Mouse (Mus musculus) CD8-positive naive resting alpha-beta T cell, adult 2 months (primary cell): ENCODE results near the gene Col1a2.

Experiments
- DNase-seq, 2 experiments: peaks; one replicate each; pipeline ENCODE4 v3.0.0; 2022; ENCODE audit warnings: low read depth in 2 of 2, low spot score in 2 of 2

Gene Col1a2

GRCm38 (mm10) chr6:4504603-4505131 lies at the start of gene Col1a2:
TSS of gene Col1a2 (plus strand) at chr6:4504814.
- DNase-seq, result no peak

- no peak for DNase-seq
These were observed 49.1 kb upstream of the Col1a2 start for GRCm38 (mm10) chr6:4455518-4455917.

- no peak for DNase-seq
These were observed 48.5 kb upstream of the Col1a2 start for GRCm38 (mm10) chr6:4455961-4456617.

GRCm38 (mm10) chr6:4456691-4457447 lies 47.7 kb upstream of the Col1a2 start:
- DNase-seq, result no peak

GRCm38 (mm10) chr6:4457555-4457996 lies 47.0 kb upstream of the Col1a2 start:
- DNase-seq, result no peak

- DNase-seq, result no peak
These were observed 39.3 kb upstream of the Col1a2 start for GRCm38 (mm10) chr6:4465320-4465719.

DNA sequence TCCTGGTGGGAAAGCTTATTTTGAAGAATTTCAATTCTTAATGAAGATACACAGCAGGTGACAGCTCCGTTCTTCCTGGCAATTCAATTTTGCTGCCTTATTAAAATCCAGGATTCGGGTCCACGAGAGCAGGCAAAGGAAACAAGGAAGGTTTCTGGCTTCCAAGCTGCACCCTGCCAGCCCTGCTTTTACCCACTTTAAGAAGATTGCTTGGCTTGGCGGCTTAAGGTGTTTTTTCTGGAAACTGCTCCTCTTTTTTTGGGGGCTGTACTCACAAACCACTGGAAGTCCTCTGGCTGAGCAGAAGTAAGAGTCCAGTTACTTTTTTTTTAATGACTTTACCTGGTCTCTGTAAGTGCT lies 21.1 kb upstream of the Col1a2 start:
- DNase-seq, result no peak

DNA sequence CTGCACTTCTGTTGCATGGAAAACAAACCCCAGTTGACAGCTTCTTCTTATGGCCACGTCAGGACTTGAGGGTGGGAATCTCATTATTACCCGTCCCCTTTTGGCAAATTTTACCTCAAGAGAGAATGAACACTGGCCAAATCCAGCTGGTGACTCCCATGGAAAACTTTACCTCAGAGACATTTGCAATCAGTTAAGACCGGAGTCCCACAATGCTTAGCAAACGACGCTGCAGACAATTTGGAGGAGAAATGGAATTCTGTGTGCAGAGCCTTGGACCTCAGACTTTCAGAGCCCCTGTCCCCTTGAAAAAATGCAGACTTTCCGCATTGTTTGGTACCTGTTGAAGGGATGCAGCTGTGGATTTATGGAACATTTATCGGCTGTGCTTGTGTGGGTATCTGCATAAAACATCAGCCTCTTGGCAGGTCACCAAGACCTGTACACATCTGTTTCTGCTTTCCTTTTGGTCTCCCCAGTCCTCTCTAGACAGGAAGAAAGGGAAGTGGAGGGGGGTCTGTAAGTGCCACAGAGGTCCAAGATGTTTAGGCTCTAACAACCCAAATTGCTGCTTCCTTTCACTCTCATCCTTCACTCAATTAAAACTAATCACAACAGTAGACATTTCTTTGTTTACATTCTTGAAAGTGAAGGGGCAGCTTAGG lies 20.5 kb upstream of the Col1a2 start:
- DNase-seq, result no peak

DNA sequence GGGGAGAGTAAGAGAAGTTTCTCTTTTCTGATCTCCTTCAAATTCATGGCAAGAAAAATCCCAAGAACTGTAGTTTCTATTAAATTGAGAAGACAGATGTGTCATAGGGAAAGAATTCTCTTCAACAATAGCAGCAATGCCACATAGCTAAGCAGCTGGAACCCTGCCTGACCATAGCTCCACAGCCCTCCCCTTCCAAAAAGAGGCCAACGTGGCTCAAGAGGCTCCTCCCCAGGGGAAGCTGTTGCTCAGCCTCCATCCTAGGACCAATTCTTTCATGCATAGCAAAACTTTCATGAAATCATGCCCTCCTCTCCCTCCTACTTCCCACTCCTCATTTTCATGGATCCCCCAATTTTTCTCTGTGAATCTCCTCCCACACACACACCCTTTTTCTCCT lies 16.3 kb upstream of the Col1a2 start:
- no peak for DNase-seq

DNA sequence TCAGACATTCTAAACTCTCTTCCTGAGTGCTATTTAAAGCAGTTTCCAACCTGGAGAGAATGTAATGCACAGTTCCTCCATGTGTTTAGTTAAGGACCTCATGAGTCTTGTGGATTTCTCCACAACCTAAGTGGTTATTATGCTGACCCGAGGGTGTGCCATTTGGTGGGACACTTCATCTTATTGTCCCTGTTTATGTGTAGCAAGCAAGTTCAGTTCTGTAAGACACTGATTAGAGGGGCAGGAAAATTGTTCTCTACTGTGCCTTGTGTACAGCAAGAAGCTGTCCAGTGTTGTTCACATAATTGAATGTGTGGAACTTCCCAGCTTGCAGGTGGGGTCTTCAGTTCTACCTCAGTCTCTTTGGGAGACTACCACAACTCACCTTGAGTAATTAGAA lies 15.6 kb upstream of the Col1a2 start:
- DNase-seq, result no peak

GRCm38 (mm10) chr6:4489366-4490245 lies 15.0 kb upstream of the Col1a2 start:
- DNase-seq, result no peak

DNA sequence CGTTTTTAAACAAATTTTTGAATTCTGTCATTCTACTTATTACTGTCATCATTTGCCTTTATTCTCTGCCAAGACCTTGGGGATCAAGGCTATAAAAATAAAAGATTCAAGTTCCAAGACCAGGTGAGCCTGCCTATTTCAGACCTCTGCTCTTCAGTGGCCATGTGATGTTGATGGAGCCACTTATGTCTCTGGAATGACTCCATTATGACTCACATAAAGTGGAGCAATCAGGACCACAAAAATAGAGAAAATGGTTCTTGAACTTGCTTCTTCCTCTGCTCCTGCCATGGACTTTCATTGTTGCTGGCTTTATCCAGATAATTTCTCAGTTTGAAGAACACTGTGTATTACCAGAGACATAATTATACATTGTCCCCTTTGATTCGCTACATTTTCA lies 10.9 kb upstream of the Col1a2 start:
- DNase-seq, result no peak

GRCm38 (mm10) chr6:4496428-4496827 lies 8.2 kb upstream of the Col1a2 start:
- no peak for DNase-seq

DNA sequence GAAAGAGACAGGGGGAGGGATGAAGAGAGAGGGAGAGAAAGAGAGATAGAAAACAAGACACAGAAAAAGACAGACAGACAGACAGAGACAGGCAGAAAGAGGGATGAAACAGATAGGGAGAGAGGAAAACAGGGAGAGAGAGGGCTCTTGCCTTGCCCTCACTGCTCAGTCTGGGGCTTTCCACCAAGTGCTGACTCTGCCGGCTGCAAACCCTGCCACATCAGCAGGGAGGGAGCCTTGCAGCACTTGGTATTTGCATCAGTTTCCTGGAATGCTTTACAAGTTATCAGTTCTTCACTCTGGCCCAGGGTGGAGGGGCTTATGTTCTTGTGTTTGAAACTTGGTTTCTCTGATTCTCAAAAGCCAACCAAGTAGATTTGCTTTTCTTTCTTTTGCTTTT lies 1.5 kb upstream of the Col1a2 start:
- DNase-seq, result no peak

GRCm38 (mm10) chr6:4505158-4505997 lies 764 bp downstream of the Col1a2 start:
- no peak for DNase-seq

- no peak for DNase-seq
These were observed 1.5 kb downstream of the Col1a2 start for GRCm38 (mm10) chr6:4506106-4506505.

GRCm38 (mm10) chr6:4506791-4507190 lies 2.2 kb downstream of the Col1a2 start:
- DNase-seq, result no peak

GRCm38 (mm10) chr6:4507323-4507722 lies 2.7 kb downstream of the Col1a2 start:
- no peak for DNase-seq

DNA sequence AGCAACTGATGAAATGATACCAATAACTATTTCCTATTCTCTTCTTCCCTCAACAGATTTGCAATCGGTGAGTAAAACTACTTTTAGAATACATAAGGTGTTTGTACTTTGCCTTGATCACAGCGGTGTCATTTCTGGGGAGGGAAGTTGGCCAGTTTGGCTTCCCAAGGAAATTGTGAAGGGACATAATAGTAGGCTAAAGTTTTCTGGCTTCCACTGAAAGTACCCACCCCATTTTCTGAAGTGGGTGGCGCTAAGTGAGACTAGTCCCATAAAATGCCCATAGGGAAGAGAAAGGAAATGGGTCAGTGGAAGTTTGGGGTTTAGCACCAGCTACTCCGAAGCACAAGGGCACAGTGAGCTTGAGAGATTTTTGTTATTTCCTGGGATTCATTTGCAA lies 3.7 kb downstream of the Col1a2 start:
- DNase-seq, result no peak

DNA sequence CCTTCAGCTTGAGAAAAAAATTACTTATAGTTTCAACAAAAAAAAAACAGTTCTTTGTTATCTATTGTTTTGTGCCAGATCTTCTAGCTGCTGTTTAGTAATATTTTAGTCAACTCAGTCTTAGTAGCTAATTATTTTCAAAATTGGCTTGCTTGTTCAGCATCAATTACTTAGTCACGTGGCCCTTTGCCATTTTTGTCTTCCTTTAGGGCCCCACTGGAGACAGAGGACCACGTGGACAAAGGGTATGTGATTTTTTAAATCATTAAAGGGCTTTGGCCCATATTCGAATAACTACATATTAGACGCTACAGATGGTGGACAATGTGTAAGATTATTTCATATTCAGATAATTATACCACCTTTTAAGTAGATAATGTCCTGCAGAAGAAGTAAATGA lies 4.8 kb downstream of the Col1a2 start:
- DNase-seq, result no peak
